Mouse (Mus musculus) heart, postnatal 0 days (tissue): ENCODE results near the gene Il10rb. TPM values are rescaled to one million over a fixed set of nuclear protein-coding genes. Genes with fewer than 3 reads are reported as not detected.

Source experiments
- ATAC-seq: fragments of 200-750 bp; cut with Nextera tagmentation; 2 replicates; pipeline ENCODE4 v1.8.0; 2017; ENCODE audit warnings: low read depth, moderate number of reproducible peaks, moderate library complexity; ENCODE audit not compliant: insufficient read depth
- DNase-seq: peaks from one replicate; pipeline ENCODE4 v3.0.0-alpha.2; 2016; ENCODE audit warnings: low spot score
- H3K27ac ChIP-seq: fragments of 300-500 bp; sonication (generic); 2 replicates; pipeline ENCODE4 v1.5.1; 2014; ENCODE audit warnings: low read depth, mild to moderate bottlenecking
- H3K27me3 ChIP-seq: fragments of 300-500 bp; sonication (generic); 2 replicates; pipeline ENCODE4 v1.6.1; 2014; ENCODE audit warnings: low read length, mixed read lengths; ENCODE audit not compliant: control insufficient read depth, insufficient read depth
- H3K36me3 ChIP-seq: fragments of 300-500 bp; sonication (generic); replicated peaks from 2 replicates; pipeline ENCODE4 v1.6.1; 2014; ENCODE audit warnings: low read length, mixed read lengths; ENCODE audit not compliant: control insufficient read depth, insufficient read depth
- H3K4me1 ChIP-seq: fragments of 300-500 bp; sonication (generic); 2 replicates; pipeline ENCODE4 v1.6.1; 2014; ENCODE audit warnings: antibody characterized with exemption; ENCODE audit not compliant: control insufficient read depth, insufficient read depth
- H3K4me2 ChIP-seq: fragments of 300-500 bp; sonication (generic); 2 replicates; pipeline ENCODE4 v1.6.1; 2014; ENCODE audit warnings: low read depth, mild to moderate bottlenecking, low read length, moderate library complexity
- H3K4me3 ChIP-seq: fragments of 300-500 bp; sonication (generic); 2 replicates; pipeline ENCODE4 v1.5.1; 2014; ENCODE audit warnings: low read depth, low read length
- H3K9ac ChIP-seq: fragments of 300-500 bp; sonication (generic); replicated peaks from 2 replicates; pipeline ENCODE4 v1.6.1; 2014; ENCODE audit warnings: low read depth, low read length, mixed read lengths
- H3K9me3 ChIP-seq: fragments of 300-500 bp; sonication (generic); replicated peaks from 2 replicates; pipeline ENCODE4 v1.6.1; 2016; ENCODE audit warnings: low read length; ENCODE audit not compliant: control insufficient read depth
- CTCF ChIP-seq: IDR thresholded peaks from 2 replicates; pipeline ENCODE4 v1.5.1; 2016; ENCODE audit warnings: antibody characterized with exemption, control low read depth, low read depth
- EP300 ChIP-seq: IDR thresholded peaks from 2 replicates; pipeline ENCODE4 v1.6.1; 2016; ENCODE audit warnings: antibody characterized with exemption, low read depth
- WGBS: fragments of 180-500 bp; shearing (Covaris S2); extraction: QIAGEN DNeasy Blood & Tissue Kit; methylation state at CpG from one replicate; pipeline ENCODE4 v1.1.7; 2014; 5-methylcytosine and 5-hydroxymethylcytosine counted together
- polyA plus RNA-seq: library from polyadenylated mRNA; unstranded; fragments of >200 nt; fragmentation: Nextera tagmentation; extraction: Ambion mirVana; gene quantifications from 2 replicates; pipeline ENCODE4 v1.2.1, GENCODE M21; 2015
- total RNA-seq: library from RNA; depleted of rRNA; stranded (reverse); fragments of >200 nt; gene quantifications from 2 replicates; pipeline ENCODE4 v1.2.3, GENCODE M21; 2014; ENCODE audit warnings: low replicate concordance; rRNA removed

Il10rb gene
- total RNA-seq (44.4 and 63.3 TPM in 2 replicates), polyA plus RNA-seq (89.0 and 99.4 TPM in 2 replicates)

- no peak for TF ChIP-seq CTCF
- no peak for TF ChIP-seq EP300
- H3K27me3 ChIP-seq: no peaks in the 10 kb centered on the region
- peaks cover 20% of the 10 kb centered on the region for H3K4me1 ChIP-seq
- H3K4me3 ChIP-seq: peak within 1 kb of the TSS; percentile 66
- H3K9ac ChIP-seq: peak within 1 kb of the TSS; percentile 75
- peak; percentile 85 for ATAC-seq
- peak; percentile 73 for DNase-seq
- H3K27ac ChIP-seq: peak within 1 kb of the TSS; percentile 89
- peaks cover 25% of the 10 kb centered on the region for H3K36me3 ChIP-seq
- WGBS: 4% methylated on average over 44 of the region's 51 CpGs
- H3K4me2 ChIP-seq: peak within 1 kb of the TSS; percentile 66
- H3K9me3 ChIP-seq: no peaks in the 10 kb centered on the region
Measured at GRCm38 (mm10) chr16:91405640-91406584, at the start of gene Il10rb. Il10rb (plus strand) TSS chr16:91406164.

DNA sequence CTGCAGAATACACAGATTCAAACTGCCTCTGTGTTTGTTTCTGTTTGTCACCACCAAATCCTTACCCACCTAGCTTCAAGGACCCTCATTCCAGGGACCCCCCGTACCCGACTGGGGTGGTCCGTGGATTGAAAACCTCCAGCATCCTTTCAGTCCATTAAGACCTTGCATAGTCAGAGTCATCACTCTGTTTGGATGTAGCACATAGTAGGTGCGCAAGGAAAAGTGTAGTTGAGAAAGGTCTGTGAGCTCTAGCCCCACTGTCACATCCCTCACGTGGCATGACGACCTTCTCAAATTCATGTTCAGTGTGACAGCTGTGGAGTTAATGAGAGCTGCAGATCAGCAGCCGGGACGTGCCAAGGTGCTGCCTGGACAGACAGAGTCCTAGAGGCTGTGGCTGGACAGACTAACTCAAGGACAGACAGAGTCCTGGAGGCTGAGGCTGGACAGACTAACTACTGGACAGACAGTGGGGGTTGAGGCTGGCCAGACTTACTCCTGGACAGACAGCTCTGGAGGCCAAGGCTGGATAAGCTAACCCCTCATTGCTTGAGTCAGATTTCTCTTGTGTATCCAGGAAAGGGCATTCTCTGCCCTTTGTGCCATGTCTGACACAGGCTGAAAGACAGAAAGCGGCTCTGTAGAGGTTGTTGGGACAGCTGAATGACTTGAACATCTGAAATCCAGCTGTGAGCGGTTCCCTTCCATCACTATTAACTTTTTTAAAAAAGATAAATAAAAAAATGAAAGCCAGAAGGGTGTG is 49.0 kb upstream of the Il10rb start:
- WGBS: 74% methylated on average over 10 of the region's 10 CpGs
- DNase-seq (no peak), ATAC-seq (no peak)
- TF ChIP-seq EP300 (no peak), CTCF (no peak)
- Histone ChIP-seq H3K36me3 (no peaks in the 10 kb centered on the region), H3K27me3 (no peaks in the 10 kb centered on the region), H3K4me3 (no peak overlapping the region), H3K4me1 (no peaks in the 10 kb centered on the region; the same call in 1 of the 2 replicates), H3K9me3 (no peaks in the 10 kb centered on the region), H3K27ac (no peak overlapping the region), H3K9ac (0 out of 2 replicates have a peak overlapping the region, but pooled peaks have one; percentile 5), H3K4me2 (no peak overlapping the region)

- H3K9me3 ChIP-seq: no peaks in the 10 kb centered on the region
- H3K4me3 ChIP-seq: no peak overlapping the region
- H3K36me3 ChIP-seq: no peaks in the 10 kb centered on the region
- DNase-seq (no peak), ATAC-seq (no peak)
- H3K4me2 ChIP-seq: no peak overlapping the region
- H3K27me3 ChIP-seq: no peaks in the 10 kb centered on the region
- peaks cover 3% of the 10 kb centered on the region for H3K4me1 ChIP-seq
- no peak overlapping the region for H3K27ac ChIP-seq
- WGBS: 37% methylated on average over 10 of the region's 10 CpGs
- H3K9ac ChIP-seq: 0 out of 2 replicates have a peak overlapping the region, but pooled peaks have one; percentile 5
- TF ChIP-seq CTCF (no peak), EP300 (no peak)
Measured at GRCm38 (mm10) chr16:91357526-91357900, 48.5 kb upstream of the Il10rb start.

DNA sequence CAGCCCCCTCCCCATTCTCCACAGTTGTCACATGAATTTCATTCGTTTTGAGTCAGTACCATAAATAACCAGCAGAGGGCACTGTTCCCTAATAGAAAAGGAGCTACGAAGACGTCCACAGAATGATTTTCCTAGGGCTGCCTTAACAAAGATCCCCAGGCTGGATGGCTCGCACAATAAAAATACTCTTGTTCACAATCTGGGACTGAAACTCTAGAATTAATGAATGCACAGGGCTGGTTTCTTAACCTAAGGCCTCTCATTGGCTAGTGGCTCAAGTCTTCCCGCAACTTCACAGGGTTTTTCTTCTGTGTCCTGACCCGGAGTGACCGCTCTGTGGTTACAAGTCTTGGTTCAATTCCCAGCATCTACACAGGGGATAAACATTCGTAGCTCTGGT is 47.4 kb upstream of the Il10rb start:
- no peak for TF ChIP-seq EP300
- TF ChIP-seq CTCF: peak; percentile 80
- Histone ChIP-seq H3K9ac (no peak overlapping the region), H3K36me3 (no peaks in the 10 kb centered on the region), H3K4me3 (no peak overlapping the region), H3K9me3 (no peaks in the 10 kb centered on the region), H3K27ac (no peak overlapping the region), H3K4me1 (peaks cover 13% of the 10 kb centered on the region), H3K27me3 (no peaks in the 10 kb centered on the region), H3K4me2 (no peak overlapping the region)
- DNase-seq (peak; percentile 58), ATAC-seq (no peak)
- 37% methylated on average over 8 of the region's 8 CpGs for WGBS

DNA sequence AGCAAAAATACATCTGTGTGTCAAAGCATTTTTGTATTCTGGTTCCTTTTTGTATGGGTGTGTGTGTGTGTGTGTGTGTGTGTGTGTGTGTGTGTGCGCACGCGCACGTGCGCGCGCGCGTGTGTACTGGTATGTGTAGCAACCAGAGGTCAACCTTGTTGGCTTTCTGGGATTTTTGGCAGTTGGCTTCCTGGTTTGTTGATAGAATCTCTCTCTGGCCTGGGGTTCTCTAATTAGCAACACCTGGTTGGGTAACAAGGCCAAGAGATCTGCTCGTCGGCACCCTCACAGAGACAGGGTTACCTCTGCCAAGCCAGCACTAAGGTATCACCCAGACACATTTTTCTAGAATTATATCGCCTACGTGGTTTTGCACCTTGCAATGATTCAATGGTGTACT is 46.4 kb upstream of the Il10rb start:
- 84% methylated on average over 13 of the region's 13 CpGs for WGBS
- no peaks in the 10 kb centered on the region for H3K27me3 ChIP-seq

More for the DNA sequence above, 46.4 kb upstream of the Il10rb start:
- Histone ChIP-seq H3K27ac (no peak overlapping the region), H3K4me3 (no peak overlapping the region), H3K36me3 (no peaks in the 10 kb centered on the region), H3K9me3 (no peaks in the 10 kb centered on the region), H3K9ac (no peak overlapping the region), H3K4me2 (no peak overlapping the region), H3K4me1 (peaks cover 17% of the 10 kb centered on the region)
- TF ChIP-seq CTCF: no peak
- TF ChIP-seq EP300: no peak
- no peak for DNase-seq
- no peak for ATAC-seq
